Mouse (Mus musculus): Measurements from ENCODE around the gene Olfr263.

The Olfr263 gene

DNA sequence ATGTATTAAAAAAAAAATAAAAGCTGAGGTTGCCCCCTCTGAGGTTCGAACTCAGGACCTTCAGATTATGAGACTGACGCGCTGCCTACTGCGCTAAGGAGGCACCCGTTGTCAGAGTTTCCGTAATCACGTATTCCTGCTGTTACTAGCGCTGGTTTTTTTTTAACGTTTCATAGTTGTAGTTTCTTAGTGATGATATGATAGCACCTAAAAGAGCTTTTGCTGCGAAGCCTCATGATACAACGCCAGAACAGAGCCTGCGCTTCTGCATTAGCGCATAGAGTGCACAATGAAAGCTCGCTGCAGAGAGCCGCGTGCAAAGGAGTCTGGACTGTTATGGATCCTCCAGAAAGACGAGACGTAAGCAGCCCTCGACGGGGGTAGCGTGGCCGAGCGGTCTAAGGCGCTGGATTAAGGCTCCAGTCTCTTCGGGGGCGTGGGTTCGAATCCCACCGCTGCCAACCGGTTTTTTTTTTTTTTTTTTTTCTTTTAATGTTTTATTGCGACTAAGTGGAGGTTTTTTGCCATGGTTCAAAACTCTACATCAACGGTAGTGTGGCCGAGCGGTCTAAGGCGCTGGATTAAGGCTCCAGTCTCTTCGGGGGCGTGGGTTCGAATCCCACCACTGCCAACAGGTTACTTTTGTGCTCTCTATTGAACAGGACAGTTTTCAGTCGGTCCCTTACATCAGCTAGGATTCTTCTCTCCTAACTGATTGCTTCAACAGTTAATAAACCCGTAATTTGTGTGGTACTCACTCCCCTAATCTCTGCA lies 40.4 kb downstream of the Olfr263 start:
- peak; percentile 82 to 90 for DNase-seq (ENCODE audit: low spot score in 2 of 2)

DNA sequence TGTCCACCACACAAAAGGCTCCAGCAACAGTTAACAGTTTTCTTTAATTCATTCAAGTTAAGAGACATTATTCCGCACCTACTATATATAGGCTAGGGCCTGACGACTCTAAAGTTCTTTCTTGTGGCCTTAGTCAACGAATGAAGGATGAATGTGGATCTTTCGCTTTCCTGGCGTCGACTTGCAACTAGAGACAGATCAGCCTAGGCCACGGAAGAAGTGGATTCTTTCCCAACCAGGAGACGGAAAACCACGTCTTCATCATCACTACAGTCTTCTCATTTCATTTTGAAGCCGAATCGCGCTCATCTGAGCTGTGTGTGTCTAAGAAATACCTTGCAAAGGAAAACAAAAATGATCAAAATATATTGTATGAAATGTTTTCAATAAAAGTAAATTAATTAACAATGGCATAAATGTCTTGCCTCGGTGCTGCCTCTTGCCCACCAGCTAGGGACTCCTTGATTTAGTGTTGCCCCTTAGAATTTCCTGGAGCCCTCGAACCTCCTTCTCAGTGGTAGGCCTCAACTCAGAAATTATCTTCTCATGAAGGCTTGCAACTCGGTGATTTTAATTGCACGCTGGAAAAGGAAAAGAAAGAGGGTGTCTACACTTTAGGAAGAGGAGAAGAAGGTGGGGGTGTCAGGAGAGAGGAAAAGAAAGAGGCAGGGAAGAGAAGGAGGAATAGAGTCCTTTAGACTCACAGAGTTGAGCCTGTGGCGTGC lies 41.2 kb downstream of the Olfr263 start:
- no peak for DNase-seq (ENCODE audit: low spot score in 2 of 2)

DNA sequence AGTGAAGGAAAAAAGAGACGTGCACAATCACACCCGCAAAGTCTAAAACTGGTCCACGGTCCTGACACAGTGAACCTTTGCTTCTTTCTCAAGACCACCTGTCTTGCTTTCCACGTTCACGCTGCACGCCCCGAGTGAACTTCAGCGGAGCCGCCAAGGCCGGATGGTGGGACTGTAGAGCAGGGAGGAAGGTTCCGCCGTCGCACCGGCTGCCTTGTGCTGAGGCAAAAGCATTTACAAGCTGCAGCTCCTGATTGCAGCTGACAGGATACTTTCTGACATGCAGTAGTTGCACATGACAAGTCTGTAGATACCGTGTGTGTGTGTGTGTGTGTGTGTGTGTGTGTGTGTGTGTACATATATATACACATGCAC lies 41.7 kb downstream of the Olfr263 start:
- no peak for DNase-seq (ENCODE audit: low spot score in 2 of 2)

DNA sequence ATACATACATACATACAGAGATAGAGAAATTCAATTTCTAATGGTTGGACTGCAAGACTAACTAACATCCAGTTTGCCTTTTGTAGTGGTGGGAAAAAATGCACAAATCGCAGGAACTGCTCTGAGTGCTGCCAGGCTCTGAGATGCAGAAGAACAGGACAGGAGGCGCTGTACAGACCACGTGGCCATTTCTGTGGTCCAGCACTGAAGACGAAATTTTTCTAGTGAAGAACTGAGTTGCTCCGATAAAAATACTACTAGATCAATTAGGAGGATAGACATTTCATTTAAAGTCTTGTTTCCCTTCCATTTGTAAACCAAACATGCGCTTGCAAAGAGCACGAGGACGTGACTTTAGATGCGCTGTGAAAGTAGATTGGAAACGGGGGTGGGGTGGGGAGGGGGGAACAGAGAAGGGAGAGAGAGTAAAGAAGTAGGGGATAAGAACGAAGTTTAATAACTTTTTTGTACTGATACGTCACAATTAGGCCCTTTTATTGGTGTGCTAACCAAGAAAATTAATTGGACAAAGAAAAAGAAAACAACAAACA lies 42.2 kb downstream of the Olfr263 start:
- DNase-seq (ENCODE audit: low spot score in 2 of 2) = no peak

DNA sequence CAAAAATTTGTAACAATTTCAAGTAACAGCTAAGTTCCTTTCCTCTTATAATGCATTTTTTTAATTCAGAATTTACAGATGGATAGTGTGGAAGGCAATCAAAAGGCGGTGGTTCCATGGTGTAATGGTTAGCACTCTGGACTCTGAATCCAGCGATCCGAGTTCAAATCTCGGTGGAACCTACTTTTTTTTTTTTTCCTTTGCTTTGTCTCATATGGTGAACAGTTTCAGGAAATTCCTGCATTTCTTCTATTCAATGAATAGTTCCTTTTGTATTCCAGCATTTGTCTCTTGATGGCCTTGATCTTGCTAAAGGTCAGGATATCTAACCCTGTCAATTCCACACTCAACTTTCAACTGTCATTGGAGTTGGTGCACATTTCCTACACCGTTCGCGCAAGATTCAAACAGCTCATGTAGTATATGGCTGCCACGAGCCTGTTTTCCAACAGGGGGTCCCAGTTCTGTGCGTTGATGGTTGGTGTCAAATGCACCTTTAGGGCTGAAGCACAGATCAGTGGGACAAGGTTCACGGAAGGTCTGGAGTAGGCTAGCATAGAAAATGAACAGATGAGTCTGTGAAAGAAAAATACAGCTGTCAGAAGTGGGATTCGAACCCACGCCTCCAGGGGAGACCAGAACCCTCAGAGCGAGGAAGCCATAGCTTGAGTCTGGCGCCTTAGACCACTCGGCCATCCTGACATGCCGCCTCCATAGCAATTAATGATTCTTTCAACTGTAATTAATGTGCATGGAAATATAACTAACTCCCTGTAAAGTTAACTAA lies 43.0 kb downstream of the Olfr263 start:
- DNase-seq (ENCODE audit: low spot score in 2 of 2) = peak; percentile 66 to 81

DNA sequence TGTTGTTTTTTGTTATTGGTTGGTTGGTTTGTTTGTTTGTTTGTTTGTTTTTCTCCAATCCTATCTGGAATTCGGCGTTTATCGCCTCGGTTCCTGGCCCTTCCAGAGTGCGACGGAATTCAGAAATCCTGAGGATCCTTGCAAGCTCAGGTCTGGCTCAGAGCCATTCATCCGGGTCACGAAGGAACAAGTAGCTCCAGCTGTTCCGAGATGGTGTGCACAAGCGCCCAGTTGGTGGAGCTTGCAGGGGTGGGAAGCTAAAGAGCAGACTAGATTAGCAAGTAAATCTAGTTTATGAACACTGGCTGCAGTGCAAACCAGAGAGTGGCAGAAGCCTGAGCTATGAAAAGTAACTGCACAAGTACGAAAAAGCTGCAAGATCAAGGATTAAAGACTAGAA lies 43.6 kb downstream of the Olfr263 start:
- peak in 1 of 2 experiments; percentile 40 for DNase-seq (ENCODE audit: low spot score in 2 of 2)

DNA sequence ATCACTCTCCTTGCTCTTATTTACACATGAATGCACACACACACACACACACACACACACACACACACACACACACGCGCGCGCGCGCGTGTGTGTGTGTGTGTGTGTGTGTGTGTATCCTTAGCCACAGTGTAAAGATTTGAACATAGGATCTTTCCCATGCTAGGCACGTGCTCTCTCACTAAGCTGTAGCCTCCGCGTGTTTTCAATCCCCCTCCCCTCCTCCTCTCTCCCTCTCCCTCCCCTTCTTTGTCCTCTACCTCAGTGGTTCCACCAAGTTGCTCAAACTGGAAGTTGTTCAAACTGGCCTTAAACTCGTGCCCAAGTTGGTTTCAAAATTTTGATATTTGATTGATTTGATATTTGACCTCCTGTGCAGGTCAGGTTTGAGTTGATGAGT lies 47.3 kb downstream of the Olfr263 start:
- no peak for DNase-seq (ENCODE audit: low spot score in 2 of 2)

DNA sequence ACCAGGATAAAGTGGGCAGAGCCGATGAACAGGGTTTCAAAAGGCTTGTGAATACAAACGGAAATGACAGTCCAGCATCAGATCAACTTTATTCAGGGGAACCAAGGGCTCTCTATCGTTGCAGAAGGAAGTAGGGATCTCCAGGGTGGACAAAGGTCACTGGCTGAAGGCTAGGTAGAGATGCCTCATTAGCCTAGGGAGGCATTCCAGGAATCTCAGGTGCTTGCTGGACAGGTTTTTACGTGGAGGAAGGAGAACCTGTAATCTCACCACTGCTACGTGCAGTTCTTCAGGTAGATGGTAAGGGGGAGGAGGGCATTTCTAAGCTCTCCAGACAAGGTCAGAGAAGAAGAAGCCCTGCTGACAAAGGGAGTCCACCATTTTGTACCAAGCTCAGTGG lies 48.2 kb downstream of the Olfr263 start:
- no peak for DNase-seq (ENCODE audit: low spot score in 2 of 2)

DNA sequence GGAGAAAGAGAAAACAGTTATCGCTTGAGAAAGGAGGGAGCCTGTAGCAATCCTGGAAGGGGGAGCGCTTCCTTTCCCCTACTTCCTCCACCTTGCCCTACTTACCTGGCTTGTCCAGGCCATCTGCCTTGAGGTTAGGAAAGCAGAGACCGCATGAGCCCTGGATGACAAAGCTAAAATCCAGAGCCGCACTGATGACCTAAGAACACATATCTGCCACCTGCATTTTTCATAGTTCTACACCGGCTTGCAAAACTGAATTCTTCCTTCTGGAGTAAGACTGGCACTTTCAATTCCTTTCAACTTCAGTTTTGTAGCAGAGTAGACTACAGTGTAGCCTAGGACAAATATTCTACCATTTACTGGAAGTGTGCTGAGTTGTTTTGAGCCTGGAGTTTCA lies 48.9 kb downstream of the Olfr263 start:
- DNase-seq (ENCODE audit: low spot score in 2 of 2) = no peak

DNA sequence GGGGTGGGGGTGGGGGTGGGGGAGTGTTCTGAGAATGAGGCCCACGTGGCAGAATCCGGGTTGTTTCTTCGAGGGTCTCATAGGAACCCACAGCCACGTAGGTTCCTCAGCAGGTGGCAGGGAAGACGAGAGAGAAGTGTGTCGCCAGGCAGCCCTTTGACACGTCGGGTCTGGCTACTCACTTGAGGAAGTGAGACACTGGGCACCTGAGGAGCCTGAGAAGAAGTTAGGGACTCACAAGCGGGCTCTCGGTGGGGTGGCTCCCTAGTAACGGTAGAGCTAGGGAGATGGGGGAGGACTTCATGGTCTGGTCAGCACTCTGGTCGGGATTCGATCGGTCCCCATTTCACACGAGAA lies 49.9 kb downstream of the Olfr263 start, which contains the start of gene Trim27:
Trim27 (plus strand) TSS at position 79 of the 357 bp plus-strand sequence.
- peak; percentile 63 to 78 for DNase-seq (ENCODE audit: low spot score in 2 of 2)

DNA sequence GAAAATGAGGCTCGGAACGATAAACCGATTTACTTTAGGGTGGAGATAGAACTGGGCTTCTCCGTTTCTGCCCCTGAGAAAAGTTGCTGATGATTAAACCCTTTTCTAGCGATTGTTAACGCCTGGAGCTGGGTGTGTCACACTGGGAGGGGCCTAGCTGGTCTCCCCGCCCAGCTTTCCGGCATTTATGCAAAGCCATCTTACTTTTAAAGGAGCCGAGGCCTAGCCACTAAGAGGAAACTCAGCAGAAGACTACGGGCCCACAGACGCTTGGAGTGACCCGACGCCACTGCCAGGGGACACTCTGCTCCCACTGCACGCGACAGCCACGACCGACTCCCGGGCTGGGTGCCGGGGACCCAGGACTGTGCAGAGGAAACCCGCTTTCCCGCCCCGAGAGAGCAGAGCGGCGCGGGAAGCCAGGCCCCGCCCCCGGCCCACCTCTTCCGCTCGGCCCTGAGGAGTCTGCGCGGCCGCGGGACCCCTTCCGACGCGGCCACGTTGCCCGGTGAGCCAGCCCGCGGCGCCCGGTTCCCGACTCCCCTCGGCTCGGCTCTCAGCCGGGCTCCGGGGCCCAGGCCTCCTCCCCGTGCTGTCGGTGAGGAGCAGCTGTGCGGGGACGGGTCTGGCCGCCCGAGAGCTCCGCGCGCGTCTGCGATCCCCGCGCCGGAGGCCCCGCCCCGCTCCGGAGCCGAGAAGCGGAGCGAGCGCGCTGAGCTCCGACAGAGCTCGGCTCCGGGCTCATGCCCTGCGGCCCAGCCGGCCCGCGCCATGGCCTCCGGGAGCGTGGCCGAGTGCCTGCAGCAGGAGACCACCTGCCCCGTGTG lies 50.5 kb downstream of the Olfr263 start:
- peak; percentile 86 to 89 for DNase-seq (ENCODE audit: low spot score in 2 of 2)

DNA sequence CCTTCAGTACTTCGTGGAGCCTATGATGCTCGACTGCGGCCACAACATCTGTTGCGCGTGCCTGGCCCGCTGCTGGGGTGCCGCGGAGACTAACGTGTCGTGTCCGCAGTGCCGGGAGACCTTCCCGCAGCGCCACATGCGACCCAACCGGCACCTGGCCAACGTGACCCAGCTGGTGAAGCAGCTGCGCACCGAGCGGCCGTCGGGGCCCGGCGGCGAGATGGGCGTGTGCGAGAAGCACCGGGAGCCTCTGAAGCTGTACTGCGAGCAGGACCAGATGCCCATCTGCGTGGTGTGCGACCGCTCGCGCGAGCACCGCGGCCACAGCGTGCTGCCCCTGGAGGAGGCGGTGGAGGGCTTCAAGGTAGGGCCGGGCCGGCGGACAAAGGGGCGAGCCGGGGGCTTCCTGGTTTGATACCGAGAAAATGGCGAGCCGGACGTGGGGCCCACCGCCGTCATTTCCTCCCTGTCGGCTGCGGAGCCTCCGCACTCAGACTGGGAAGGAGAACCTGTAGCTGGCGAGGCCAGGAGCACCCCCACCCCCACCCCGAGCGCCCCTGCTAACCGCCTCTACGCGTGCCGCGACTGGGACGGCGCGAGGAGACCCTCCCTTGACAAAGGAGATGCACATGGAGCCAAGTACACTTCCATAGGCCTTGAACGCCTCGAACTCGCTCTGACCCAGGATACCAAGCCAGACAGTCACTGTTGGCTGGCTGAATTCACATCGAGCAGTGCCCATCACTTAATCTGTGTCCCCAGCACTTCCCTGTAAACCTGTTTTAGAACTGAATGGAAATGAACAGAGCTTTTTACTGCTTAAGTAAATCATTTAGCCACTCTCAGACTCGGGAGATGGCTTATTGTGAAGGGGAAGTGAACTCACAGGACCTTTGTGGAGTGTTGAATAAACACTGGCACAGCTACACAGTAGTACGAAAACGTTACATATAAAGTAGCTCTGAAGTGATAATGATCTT lies 51.4 kb downstream of the Olfr263 start:
- DNase-seq (ENCODE audit: low spot score in 2 of 2) = peak; percentile 65 to 85

DNA sequence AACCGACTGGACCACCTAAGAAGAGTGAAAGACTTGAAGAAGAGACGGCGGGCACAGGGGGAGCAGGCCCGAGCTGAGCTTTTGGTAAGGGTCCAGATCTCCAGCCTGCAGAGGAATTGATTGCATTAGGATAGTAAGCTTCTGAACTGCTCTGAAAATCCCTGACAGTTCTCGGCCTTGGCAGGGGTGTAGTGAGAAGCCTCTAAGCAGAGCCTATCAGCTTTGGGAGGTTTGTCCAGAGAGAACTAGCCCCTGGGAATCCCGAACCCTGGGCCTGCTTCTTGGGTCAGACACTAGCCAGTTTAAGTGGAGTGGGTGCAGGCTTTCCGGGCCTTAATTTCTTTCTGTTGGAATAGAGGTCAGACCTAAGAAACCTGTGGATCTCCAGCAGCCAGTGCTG lies 52.6 kb downstream of the Olfr263 start:
- no peak for DNase-seq (ENCODE audit: low spot score in 2 of 2)

DNA sequence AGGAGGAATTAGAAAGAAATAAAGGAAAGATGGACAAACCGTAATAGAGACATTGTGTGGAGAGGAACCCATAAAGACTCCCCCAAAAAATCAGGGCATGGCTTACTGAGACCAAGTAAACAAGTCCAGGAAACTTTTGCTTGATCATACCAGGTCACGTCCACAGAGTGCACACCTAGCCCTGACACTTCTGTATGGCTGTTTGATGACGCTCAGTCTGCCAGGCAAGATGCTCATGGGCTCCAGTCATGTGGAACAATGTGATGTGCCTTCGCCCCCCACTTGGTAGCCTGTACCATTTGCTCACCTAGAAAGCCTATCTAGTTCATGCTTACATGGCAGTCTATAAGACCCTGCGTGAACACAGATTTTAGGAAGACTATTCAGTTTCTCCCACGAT lies 53.6 kb downstream of the Olfr263 start:
- no peak for DNase-seq (ENCODE audit: low spot score in 2 of 2)

DNA sequence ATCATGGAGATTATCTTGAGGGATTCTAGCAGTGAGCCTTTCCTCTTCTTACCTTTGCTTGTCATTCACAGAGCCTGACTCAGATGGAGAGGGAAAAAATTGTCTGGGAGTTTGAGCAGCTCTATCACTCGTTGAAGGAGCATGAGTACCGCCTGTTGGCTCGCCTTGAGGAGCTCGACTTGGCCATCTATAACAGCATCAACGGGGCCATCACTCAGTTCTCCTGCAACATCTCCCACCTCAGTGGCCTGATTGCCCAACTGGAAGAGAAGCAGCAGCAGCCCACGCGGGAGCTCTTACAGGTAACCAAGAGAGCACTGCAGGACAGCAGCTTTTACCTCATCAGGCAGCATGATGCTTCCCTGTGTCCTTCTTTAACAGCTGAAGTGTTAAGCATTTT lies 54.2 kb downstream of the Olfr263 start:
- no peak for DNase-seq (ENCODE audit: low spot score in 2 of 2)

DNA sequence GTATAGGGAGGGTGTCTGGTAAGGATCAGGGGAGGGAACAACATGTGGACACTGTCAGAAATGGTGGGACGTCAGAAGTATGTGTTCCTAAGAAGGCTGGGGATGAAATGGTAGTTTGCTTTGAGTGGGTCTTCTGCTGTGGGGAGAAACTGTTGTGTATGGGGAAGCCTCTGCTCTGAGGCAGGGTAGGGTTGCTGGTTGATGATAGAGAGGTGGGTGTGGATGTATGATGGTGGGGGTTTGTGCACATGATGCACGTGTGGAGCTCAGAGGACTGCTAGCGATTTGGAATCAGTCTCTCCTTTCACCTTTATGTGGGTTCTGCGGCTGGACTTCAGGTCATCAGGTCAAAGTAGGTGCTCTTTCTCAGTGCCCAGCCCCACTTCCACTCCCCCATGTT lies 56.1 kb downstream of the Olfr263 start:
- no peak for DNase-seq (ENCODE audit: low spot score in 2 of 2)
